Mouse (Mus musculus): ENCODE data around the gene Vmn2r33.
"Not testable (repeated sequence)": the region's sequence is repeated elsewhere in the genome, so short reads cannot be mapped to it uniquely, and the experiment has no call there.

Vmn2r33 gene

DNA sequence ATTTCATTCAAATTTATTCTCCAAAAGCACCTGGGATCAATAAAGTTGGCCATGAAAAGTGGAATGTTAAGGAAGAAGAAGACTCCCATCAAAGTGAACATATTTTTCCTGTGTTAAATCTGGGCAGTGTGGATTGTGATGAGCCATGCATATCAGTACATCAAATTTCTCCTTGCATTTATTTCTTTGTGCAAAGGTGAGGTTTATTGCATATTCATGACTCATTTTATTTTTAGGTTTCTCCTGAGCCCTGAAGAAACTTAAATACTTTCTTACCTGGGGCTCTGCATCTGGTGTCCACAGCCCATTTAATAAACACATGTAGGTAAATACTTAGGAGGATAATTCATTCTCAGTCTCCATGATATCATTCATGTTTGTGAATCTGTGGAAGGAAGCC is at the start of gene Vmn2r33:
TSS of gene Vmn2r33 (minus strand) at position 101 of the 400 bp plus-strand sequence.
- DNase-seq (ENCODE audit: low spot score in 2 of 2): not testable (repeated sequence)
